Mouse (Mus musculus) spleen, adult 12 weeks (tissue): Measurements from ENCODE around the gene Gbf1.
"Not testable (repeated sequence)": the region's sequence is repeated elsewhere in the genome, so short reads cannot be mapped to it uniquely, and the experiment has no call there.

ENCODE experiments used
- DNase-seq: peaks from one replicate; pipeline ENCODE4 v3.0.0; 2022; ENCODE audit warnings: low spot score

Gbf1 gene

DNA sequence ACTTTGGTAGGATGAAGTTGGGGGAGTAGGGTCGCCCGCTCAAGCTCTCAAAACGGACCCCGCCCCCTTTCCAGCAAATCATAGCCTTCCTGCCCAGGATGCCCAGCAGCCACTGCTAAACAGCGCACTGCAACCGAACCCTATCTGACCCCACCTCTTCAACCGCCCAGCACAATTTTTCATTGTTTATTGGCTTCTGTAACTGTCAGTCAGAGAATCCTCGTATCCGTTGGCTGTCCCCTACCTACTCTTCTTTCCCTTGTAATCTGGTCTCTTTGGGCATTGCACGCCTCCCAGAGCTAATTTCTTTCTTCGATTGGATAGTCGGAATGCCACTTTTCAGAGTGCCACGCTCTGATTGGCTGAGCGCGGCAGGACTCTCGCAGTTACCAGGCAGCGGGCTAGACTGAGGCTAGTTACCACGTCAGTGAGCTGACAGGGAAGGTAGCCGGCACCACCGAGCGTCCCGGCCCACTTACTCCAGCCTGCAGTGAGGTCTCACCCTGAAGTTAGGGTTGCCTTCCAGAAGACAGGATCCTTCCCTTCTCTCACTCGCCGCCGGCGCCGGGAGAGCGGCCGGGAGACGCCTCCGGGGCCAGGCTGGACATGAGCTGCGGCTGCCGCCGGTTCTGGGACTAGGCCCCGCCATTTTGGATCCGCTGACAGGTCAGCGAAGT is at the start of gene Gbf1:
Gbf1 (plus strand) TSS at position 383 of the 677 bp plus-strand sequence.
- DNase-seq, result peak; percentile 86

GRCm38 (mm10) chr19:46103437-46104186 is 48.7 kb upstream of the Gbf1 start:
- DNase-seq, result no peak

DNA sequence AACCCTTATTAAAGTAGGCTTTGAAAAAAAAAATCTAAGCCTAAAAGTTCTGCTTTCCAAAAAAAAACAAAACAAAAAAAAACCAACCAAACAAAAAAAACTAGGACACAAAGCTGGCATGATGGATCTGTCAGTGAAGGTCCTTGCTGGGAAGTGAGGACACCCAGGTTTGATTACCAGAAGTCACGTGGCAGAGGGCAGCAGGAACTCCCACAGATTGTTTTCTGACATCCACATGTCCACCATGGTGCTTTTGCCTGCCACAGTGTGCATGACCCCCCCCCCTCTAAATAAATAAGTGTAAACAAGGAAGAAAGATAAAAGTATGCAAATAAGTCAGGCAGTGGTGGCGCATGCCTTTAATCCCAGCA is 48.1 kb upstream of the Gbf1 start:
- no peak for DNase-seq

DNA sequence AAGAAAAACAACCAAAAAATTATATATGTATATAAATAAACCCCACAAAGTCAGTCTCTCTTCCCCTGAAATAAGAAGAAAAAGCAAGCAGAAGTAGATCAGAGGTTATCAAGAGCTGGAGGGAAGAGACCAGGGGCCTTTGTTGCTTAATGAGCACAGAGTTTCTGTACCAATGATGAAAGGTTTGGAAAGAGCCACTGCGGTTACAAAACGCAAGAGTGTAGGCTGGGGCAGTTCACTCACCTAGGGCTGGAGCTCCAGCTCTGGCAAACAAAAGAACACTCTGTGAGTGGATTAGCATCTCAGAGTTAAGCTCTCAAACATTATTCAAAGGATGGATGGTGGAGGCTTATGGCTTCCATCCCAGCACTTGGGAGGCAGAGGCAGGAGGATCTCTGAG is 42.1 kb upstream of the Gbf1 start:
- no peak for DNase-seq

DNA sequence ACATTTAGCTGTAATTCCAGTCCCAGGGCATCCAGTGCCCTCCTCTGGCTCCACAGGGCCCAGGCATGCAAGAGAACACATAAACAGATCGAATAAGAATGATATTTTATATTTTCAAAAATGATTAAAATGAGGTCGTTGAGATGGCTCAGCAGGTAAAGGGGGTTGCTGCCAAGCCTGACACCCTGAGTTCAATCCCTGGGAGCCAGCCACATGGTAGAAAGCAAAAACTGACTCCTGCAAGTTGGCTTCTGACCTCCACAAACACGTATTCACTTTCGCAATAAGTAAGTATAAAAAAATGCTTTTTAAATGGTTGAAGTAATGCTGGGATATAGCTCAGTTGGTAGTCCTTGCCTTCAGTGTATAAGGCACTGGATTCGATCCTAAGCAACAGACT is 41.5 kb upstream of the Gbf1 start:
- DNase-seq, result no peak

DNA sequence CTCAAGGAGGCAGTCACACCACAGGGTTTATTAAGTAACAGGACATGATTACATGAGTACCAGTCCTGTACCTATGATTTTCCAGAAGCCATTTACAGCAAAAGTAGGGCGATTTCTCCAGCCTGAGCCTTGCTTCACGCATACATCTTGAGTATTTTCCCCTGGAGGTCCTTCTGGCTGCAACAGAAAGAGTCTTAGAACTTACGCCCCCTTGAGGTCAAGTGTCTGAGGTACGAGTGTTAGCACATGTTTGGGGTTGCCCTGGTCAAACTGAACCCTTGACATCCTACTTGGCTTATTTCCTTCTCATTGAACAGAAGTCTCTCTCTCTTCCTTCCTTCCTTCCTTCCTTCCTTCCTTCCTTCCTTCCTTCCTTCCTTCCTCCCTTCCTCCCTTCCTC is 37.7 kb upstream of the Gbf1 start:
- DNase-seq, result no peak

GRCm38 (mm10) chr19:46119458-46119857 is 32.9 kb upstream of the Gbf1 start:
- DNase-seq, result no peak

- no peak for DNase-seq
Measured at GRCm38 (mm10) chr19:46120872-46121271, 31.4 kb upstream of the Gbf1 start.

GRCm38 (mm10) chr19:46123876-46124275 is 28.4 kb upstream of the Gbf1 start:
- no peak for DNase-seq

- DNase-seq, result no peak
Measured at GRCm38 (mm10) chr19:46124651-46125050, 27.7 kb upstream of the Gbf1 start.

- DNase-seq, result no peak
Measured at GRCm38 (mm10) chr19:46126301-46126700, 26.0 kb upstream of the Gbf1 start.

- DNase-seq, result not testable (repeated sequence)
Measured at GRCm38 (mm10) chr19:46129737-46130136, 22.6 kb upstream of the Gbf1 start.

DNA sequence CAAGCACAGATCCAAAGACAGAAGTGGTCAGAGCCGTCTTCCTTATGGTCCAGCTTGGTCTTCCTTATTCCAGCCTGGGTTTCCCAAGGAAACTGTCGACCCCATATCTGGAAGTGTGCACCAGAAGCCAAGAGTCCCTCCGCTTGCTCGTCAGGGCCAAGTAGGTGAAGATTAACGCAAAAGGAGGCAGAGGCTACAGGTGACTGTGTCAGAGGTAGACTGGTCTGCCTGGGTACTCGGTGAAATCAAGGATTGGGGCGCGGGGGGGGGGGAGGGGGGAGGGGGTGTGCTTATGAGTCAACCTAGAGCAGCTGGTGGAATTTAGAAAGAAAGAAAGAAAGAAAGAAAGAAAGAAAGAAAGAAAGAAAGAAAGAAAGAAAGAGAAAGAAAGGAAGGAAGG is 21.0 kb upstream of the Gbf1 start:
- DNase-seq, result no peak

DNA sequence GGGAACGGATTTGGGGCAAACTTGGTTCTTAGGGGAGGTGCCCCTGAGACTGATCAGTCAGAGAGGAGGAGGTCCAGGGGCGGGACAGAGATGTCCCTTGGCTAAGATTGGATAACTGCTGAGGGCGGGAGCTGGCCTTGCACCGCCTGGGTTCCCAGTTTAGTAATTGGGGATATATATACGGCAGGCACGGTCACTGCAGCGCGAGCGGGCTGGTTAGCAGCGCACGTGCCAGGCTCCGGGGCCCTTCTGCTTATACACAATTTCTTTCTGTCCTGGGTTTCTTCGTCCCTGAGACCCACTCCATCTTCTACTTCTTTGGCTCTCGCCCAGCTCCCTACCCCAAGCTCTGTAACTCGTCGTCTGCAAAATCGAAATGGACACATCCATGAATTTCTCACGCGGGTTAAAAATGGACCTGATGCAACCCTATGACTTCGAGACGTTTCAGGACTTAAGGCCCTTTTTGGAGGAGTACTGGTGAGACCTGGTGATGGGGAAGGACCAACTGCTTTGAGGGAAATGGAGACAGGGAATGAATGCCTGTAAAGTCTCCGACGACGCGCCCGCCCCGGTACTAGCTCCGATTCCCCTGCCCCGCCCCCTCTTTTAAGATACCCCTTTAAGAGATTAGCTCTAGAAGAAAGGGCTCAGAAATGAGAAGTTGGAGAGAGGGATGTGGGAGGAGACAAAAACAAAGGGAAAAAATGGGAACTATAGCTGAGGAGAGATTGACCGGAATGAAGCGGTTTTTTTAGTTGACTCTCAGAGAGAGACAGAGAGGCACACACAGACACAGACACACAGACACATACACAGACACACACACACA is 20.4 kb upstream of the Gbf1 start, which contains the start of gene Elovl3:
Elovl3 (plus strand) TSS at position 204 of the 832 bp plus-strand sequence.
- no peak for DNase-seq

DNA sequence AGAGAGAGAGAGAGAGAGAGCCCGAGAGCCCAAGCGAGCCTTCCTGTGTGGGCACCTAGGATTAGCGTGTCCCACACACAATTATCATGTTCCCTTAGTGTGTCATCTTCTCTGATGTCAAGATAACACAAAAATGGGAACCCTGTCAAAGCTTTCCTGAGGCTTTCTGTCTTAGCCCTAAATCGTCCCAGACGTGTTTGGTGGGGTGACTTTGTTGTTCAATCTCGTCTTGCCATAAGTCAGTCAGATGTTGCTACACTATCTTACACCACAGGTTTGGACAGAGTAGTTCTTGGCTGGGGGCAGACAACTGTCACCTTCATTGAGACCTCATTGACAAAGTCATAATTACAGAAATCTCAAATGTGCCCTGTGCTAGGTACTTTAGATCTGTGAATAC is 19.7 kb upstream of the Gbf1 start:
- no peak for DNase-seq

GRCm38 (mm10) chr19:46135297-46135696 is 17.0 kb upstream of the Gbf1 start:
- peak; percentile 77 for DNase-seq

- peak; percentile 63 for DNase-seq
Measured at GRCm38 (mm10) chr19:46135789-46136638, 16.3 kb upstream of the Gbf1 start.

- peak; percentile 73 for DNase-seq
Measured at GRCm38 (mm10) chr19:46136639-46137580, 15.4 kb upstream of the Gbf1 start.

- no peak for DNase-seq
Measured at GRCm38 (mm10) chr19:46140324-46140723, 12.0 kb upstream of the Gbf1 start.

DNA sequence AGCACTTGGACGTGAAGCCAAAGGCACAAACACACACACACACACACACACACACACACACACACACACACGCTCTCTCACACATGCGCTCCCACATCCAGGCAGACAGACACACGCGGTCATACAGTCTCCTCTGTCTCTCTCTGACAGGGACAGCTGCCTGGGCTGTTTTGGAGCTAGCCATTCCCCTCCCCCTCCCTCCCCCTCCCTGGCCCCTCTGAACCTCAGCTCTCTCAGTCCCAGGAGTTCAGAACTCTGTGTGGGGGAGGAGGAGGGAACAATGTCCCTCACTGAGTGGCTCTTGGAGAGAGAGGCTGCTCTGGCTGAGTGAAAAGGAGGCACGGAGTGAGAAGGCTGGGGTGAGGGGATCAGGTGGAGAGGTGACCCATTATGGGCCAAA is 11.2 kb upstream of the Gbf1 start:
- no peak for DNase-seq
